Mouse (Mus musculus) embryonic fibroblast, embryonic 13.5 days (primary cell): ENCODE measurements around the gene Pcsk5.

Experiments
- CTCF ChIP-seq: IDR thresholded peaks from 2 replicates; pipeline ENCODE4 v1.5.1; 2011; ENCODE audit warnings: mild to moderate bottlenecking, control low read depth, low read length, moderate library complexity, borderline replicate concordance; ENCODE audit not compliant: insufficient read depth
- POLR2A ChIP-seq: IDR thresholded peaks from 2 replicates; pipeline ENCODE4 v1.6.1; 2011; ENCODE audit warnings: low read depth, mild to moderate bottlenecking, control low read depth, low read length, moderate library complexity

DNA sequence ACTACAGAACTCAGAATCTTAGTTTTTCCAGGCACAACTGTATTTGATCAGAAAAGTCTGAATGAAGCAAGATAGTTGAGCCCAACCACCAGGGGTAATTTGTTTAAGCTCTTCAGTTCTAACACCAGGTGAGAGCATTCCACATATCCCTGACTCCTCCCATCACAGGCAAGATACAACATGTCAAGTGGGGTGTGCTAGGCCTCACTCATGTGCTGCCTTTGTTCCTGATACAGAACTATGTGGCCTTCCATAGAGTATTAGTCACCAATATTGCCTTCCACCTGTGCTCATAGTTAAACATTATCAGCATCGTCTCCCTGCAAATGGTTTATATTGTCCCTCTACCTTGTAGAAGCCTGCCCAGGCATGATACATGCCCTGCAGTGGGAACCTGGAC lies 36.6 kb downstream of the Pcsk5 start:
- no peak for TF ChIP-seq CTCF
- no peak for TF ChIP-seq POLR2A
